Mouse (Mus musculus): Measurements from ENCODE around the gene Oxtr.

Gene Oxtr

DNA sequence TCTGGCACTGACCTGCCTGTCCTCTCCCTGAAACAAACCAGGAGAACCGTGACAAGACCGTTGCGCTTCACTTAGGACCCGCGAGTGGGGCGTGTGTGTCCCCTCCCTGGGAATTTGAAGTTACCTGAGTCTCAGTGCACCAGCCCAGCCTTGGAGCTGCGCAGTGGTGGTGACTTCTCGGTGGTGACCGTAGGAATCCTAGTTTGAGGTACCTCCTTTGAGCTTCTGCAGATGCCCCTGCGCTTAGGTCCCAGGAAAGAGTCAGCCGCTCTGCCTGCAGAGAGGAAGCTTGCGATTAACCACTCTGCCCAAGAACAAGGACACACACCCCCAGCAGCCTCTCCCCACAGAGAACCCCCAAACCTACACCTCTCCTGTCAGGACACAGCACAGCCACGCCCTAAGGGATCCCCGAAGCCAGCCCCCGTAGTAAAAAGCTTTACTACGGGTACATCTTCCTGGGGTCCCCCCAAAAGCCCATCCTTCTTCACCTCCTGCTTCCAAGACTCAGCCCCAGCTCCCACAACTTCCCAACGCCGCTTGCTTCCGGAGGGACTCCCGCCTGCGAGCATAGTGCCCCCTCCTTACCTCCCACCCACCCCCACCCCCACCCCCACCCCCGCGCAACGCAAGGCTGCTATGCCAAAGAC, at the start of gene Oxtr:
Gene Oxtr (minus strand): TSS at position 34 of the 650 bp plus-strand sequence.
- no peak for DNase-seq (ENCODE audit: extremely low read depth, insufficient read length, low spot score)

DNA sequence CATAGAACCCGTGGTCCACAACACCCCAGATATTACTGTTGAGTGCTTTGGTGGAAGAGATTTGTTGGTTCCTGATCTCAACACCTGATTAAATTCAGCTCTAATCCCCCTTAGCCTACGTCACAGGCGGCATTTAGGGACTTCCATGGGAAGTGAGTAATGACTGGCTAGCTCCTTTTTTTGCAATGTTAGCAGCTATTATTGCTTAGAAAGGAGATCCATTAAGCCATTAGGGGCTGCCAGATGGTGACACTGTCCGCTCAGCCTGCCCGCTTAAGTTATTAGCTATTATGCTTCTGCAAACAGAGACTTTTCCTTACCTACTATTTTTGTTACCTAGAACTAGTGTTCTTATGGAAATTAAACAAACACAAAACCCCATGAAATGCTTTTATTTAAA, 35.7 kb upstream of the Oxtr start:
- no peak for DNase-seq (ENCODE audit: extremely low read depth, insufficient read length, low spot score)

DNA sequence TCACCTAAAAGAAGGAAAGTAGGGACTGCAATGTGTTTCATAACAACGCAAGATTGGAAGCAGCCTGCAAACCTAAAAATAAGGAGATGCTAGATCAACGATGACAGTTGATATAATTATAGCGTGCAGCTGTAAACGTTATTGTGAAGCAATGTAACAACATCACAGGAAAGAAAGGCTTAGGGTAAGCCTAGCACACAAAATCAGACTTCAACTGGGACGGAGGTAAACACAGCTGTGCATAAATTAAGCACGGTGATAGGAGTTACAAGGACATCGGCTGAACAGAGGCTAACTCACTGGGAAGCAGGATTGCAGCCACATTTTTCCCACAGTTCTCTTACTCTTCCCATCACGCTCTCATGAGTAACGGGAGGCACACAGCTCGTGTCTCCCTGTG, 34.7 kb upstream of the Oxtr start:
- DNase-seq (ENCODE audit: extremely low read depth, insufficient read length, low spot score), result no peak

DNA sequence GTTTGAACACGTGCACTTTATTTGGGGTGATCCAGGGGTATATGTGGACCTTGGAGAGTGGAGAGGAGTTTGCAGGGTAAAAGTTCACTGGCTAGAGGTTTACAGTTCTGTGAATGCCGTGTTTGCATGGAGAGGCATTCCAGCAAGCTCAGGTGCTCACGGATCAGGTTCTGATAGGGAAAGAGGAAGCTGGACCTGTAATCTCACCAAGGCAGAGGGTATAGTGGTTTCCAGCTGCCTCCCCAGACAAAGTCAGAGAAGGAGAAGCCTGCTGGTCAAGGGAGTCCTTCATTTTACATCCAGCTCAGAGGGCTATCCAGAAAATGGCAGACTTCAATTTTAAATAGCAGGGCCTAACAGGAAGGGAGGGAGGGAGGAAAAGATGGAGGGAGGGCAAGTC, 28.2 kb upstream of the Oxtr start:
- no peak for DNase-seq (ENCODE audit: extremely low read depth, insufficient read length, low spot score)

DNA sequence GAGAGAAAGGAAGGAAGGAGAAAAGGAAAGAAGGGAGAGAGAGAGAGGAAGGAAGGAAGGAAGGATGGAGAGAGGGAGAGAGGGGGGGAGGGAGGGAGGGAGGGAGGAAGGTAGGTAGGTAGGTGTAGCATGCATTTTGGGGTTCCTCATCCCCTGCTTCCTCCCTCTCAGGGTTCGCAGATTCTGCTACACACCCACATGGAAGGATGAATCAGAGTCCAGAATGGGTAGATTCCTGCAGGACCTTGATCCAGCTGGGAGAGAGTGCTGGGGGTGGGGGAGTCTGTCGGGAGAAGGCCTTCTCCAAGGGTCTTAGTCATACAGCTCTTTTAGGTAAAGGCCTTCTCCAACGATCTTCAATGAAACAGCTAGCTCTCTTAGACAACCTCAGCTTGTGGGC, 27.8 kb upstream of the Oxtr start:
- no peak for DNase-seq (ENCODE audit: extremely low read depth, insufficient read length, low spot score)

DNA sequence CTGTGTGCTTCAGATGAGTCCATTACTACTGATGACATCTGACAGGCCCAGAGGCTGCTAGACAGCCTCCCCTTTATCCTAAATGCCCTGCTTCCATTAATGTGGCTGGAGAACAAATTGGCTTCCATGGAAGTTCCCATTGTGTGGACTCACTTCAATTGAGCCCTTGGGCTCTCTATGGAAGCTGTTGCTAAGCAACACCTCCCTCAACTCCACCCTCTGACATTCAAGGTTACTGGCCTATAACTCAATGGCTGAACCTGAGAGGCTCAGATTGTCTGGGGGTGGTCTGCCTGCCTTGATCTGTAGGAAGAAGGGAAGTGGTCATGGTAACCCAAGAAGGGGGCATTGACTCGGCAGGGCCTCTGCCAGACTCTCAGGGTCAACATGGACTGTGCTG, 26.8 kb upstream of the Oxtr start:
- no peak for DNase-seq (ENCODE audit: extremely low read depth, insufficient read length, low spot score)

DNA sequence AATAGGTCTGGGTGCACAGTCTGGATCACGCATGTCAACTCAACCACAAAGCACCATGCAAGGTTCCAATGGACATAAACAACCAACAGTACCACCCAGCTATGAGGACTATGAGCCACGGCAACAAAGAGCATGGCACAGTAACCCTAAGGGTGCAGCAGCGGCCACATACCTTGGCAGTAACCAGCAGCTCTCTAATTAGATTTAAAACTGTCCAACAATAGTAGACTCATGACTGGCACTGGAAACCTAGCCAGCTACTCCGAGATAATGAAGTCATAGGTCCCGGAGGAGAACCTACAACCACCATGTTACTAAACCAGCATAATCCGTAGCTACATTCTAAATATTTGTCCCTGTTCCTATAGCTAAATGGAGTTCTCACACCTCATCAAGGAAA, 24.8 kb upstream of the Oxtr start:
- no peak for DNase-seq (ENCODE audit: extremely low read depth, insufficient read length, low spot score)

DNA sequence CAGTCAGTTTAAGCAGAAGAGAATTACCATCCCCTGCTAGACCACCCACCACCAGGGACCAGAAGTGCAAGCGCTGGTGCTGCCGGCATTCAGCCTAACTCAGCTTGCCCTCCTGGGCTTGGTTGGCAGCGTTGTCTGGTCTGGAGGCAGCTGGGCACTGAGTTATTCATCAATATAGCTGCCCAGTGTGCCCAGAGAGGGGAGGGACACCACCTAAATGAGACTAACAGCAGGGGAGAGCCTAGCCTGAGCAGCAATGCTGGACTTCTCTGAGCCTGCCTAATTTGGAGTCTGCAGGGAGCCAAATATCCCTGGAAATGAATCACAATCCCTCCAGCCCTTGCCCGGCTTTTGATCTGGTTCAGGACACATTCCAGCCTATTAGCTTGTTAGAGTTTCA, 20.6 kb upstream of the Oxtr start:
- no peak for DNase-seq (ENCODE audit: extremely low read depth, insufficient read length, low spot score)

DNA sequence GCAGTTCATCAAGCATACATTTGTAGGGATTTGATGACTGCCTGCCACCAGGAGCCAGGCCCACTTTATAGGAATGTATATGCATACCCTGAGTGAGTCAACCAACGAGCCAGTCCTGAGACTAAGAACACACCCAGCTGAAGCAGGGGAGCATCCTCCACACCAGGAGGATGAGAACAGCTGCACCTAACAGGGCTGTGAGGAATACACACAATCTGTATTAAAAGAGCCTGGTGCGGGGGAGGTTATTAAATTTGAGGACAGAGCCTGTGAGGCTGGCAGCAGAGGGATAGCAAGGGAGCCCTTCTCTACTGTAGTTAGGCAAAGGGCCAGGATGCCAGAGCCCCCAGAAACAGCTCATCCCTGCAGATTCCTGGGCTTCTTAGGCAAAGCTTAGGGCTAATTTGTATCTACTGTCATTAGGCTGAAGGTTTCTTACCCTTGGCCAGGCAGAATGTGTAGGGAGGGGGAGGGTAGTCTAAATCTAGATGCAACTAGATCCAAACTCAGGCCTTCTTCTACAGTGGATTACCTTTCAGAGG, 19.9 kb upstream of the Oxtr start:
- DNase-seq (ENCODE audit: extremely low read depth, insufficient read length, low spot score), result no peak

DNA sequence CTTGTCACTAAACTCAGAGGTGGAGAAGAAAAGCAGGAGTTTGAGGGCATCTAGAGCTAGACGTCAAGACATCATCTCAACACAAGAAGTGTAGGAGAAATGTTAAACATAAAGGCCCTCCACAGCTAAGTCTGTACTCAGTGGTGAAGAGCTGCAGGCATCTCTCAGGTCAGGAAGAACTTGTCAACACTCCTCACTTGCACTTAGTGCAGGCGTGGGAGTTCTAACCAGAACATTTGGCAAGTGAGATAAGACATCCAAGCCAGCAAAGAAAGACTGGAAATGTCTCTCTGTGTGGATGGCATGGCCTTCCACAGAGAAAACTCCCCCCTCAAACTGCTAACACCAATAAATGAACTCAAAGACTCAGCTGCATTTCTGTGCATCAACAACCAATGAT, 17.9 kb upstream of the Oxtr start:
- no peak for DNase-seq (ENCODE audit: extremely low read depth, insufficient read length, low spot score)

DNA sequence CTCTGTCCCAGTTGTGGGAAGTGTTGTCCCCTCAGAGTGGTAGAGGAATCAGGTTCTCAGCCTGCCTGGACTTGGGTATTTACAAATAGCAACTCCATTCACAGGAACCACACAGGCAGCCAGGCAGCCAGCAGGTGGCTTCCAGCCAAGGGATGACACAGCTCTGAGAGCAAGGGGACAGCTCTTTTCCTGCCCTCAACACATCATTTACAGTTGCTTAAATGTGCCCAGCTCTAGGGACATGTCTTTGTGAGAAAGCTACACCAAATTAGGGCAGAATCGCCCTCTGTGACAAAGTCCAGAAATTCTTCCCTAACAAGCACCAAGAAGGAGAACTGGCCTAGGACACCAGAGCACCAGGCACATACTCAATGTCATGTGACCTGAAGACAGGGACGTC, 11.4 kb upstream of the Oxtr start:
- DNase-seq (ENCODE audit: extremely low read depth, insufficient read length, low spot score), result no peak

DNA sequence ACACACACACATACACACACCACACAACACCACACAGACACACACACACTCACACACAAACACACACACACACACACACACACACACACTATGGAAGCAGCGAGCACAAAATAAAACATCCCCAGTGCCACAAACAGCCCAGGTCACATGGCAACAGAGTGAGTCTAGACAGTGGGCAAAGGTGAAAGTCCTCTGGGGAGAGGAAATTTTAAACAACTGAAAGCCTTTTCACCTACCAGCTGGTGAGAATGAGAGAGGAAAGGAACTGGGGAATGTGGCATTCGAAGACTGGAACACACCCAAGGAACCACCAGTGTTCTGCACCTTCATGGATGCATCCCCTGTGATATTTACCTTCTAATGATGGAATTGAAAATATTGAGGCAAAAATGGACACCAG, 9.7 kb upstream of the Oxtr start:
- DNase-seq (ENCODE audit: extremely low read depth, insufficient read length, low spot score), result no peak

DNA sequence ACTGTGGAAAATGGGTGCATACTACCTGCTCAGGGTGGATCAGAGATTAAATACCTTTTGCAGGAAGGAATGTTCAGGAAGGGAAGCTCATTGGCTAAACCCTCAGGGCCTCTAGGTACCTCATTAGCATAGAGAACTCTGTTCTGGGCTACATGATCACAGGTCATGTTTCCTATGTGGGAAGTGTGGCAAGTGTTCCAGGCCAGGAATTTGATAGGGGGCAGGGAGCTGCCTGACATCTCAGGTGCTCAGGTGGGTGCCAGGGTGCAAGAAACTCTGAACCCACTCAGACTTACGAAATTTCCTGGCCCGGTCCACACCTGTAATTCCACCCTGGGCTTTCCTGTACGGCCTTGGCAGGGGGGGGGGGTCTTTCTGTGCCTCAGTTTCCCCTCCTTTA, 9.0 kb upstream of the Oxtr start:
- DNase-seq (ENCODE audit: extremely low read depth, insufficient read length, low spot score), result no peak

DNA sequence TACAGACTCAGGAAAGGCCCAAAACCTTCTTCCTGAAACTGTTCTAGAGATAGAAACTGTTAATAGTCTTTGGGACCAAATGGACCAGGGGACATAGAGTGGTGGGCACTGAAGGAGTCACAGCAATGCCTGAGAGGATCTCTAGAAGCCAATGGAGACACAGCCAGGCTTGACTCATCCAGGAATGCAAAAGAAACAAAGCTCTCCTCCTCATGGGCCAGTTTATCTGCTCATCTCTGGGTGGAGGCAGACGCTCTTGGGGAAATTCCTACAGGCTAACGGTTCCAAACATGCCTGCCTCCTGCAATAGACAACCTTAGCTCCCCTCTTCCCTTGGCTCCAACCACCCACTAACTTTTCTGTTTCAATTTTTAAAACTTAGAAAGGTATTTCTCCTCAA, 7.7 kb upstream of the Oxtr start:
- no peak for DNase-seq (ENCODE audit: extremely low read depth, insufficient read length, low spot score)

DNA sequence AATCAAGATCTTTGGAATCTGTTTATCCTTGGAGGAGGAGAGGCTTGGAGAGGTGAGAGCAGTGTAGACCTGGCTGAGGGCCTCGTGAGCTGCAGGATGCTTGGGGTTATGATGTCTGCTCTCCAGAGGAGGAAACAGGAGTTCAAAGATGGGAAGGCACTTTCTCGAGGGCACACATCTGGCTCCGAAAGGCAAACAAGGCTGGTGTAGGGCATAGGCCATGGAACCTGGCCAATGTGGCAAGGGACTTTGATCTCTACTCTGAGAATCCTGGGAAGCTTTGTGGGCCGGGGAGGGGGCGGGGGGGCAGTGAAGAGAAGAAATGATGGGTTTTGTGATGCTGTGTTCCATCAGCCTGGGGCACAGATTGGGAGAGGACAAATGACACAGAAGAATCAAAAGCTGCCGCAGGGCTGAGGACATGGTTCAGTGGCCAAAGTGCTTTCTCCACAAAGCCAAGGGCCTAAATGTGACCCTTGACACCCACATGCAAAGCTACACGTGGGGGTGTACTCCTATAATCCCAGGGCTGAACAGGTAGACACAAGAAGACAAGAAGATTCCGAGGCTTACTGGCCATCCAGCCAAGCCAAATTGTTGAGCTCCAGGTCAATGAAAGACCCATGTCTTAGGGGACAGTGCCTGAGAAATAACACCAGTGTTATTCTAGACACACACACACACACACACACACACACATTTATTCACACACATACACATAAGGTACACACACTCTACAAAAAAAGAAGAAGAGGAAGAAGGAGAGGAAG, 6.7 kb upstream of the Oxtr start:
- no peak for DNase-seq (ENCODE audit: extremely low read depth, insufficient read length, low spot score)

DNA sequence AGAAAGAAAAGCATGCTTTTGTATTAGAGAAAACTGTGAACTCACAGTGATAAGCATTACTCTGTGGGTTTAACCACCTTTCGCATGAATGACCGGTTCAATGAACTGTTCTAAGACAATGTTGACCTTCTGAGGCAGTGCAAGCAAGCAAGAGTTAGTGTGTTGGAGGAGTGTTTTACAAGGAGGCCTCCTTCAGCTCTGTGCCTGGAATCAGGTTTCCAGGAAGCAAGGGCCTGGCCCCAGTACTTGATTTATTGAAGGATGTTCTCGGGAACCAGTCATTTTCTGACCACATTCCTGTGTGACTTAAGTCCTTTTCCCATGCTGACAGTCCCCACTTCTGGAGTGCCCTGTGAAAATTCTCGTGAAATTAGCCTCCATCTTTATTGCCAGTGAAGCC, 5.5 kb upstream of the Oxtr start:
- DNase-seq (ENCODE audit: extremely low read depth, insufficient read length, low spot score), result no peak

DNA sequence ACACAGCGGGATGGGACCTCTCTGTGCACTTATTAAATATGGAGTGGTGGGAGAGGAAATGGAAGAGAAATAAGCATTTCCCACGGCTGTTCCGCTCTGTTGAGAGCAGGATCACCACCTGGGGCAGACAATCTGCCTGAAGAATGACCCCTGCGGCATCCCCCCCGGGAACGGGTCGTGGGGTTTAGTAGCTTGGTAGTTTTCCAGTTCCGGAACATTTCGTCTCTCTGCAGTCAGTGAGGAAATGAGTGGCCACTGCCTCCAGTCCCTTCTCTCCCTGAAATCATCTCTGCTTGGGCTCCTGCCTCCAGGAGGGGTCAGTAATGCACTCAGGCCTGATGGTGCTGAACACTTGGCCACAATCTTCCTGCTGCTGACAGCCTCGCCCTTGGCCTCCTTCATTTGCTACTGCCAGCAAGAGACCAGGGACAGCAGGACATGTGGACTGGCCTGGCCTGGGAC, 4.9 kb upstream of the Oxtr start:
- no peak for DNase-seq (ENCODE audit: extremely low read depth, insufficient read length, low spot score)

DNA sequence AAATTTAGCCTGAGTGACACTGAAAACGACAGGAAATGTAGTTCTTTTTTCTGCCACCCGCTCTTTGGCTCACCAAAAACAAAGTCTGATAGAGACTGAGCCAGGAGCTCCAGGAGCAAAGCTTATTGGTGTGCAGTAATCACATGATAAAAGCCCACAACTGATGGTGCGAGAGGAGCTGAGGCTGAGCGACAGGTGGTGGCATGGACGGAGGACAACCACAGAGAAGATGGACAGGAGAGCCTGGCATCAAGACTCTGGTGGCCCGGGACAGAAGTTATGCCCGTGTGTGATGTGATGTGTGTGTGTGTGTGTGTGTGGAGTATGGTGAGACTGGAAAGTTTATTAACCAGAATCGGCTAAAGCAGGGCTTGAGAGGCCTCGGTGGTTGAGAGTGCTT, 3.6 kb upstream of the Oxtr start:
- no peak for DNase-seq (ENCODE audit: extremely low read depth, insufficient read length, low spot score)

DNA sequence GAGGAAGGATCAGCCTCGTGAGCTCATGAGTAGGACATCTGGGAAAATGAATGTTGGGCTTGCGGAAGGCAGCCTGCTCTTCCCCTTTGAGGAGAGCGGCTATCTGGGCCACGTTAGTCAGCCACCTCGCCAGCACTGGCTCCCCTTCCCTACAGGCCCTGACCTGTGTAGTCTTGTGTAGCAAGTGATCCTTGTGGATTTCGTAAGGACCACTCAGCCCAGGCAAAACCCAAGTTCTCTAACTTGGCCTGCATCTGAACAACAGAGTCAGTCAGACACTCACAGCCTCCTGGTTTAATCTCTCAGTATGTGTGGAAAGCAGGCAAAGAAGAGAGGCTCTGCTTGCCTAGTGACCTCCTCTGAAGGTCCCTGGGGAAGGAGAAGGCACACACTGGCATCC, 2.9 kb upstream of the Oxtr start:
- DNase-seq (ENCODE audit: extremely low read depth, insufficient read length, low spot score), result no peak

DNA sequence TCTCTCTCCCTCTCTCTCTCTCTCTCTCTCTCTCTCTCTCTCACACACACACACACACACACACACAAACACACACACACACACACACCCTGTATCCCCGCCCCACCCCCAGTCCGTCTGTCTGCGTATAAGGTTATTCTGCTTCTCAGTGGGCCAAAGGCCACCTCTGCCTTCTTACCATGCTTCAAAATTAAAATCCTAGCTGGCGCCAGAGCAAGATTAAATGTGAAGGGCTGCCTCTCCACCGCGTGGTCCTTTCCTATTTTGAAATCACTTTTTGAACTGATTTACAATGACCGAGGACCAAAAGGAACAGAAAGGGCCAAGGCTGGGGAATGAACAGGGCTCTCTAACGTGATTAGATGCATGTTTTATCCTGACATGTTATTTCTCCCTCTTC, 1.8 kb upstream of the Oxtr start:
- DNase-seq (ENCODE audit: extremely low read depth, insufficient read length, low spot score), result no peak

DNA sequence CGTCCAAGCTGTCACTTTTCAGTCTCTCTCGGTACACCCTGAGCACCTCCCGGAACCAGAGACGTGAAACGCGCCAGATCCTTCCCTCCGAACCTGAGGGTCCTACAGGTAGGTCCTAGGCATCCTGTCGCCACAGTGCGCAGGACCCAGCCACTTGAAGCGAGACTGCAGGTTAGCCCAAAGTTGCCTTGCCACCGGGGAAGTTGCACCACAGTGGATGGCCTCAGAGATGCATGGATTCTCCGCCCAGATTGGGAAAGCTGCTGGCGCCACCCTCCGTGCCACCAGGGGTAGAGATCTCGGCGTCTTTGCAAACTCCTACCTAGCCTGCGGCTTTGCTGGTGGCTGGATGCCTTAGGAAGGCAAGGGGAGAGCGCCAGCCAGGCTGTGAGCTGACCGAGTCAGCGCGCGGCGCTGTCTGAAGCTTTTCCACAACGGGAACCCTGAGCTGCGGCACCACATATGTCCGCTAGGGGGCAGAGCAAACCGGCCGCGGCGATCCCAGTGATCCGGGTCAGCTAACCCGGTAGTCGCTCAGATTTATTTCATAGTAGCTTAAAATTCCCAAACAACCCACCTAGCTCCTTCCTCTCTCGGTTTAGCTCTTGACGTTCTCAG, 991 bp upstream of the Oxtr start:
- peak; percentile 39 for DNase-seq (ENCODE audit: extremely low read depth, insufficient read length, low spot score)

Measured in 3134 (cell line).